Mouse (Mus musculus) lung, postnatal 0 days (tissue): ENCODE measurements at regions not wholly inside any gene's neighbourhood (a gene's known extent, or its start where the extent isn't known, plus 50 kb on each side); places are given as distances from the start of the nearest gene placed in this dataset.

Experiments
- CTCF ChIP-seq: IDR thresholded peaks from 2 replicates; pipeline ENCODE4 v1.5.1; 2016; ENCODE audit warnings: antibody characterized with exemption, mild to moderate bottlenecking
- EP300 ChIP-seq: IDR thresholded peaks from 2 replicates; pipeline ENCODE4 v1.6.1; 2016; ENCODE audit warnings: antibody characterized with exemption, mild to moderate bottlenecking, control low read depth

- no peak for TF ChIP-seq CTCF
- no peak for TF ChIP-seq EP300
Measured at GRCm38 (mm10) chr17:61291129-61291528, 1590.0 kb downstream of the Efna5 start.
